Mouse (Mus musculus) adrenal gland, postnatal 4 days (tissue): ENCODE data around the gene Nelfb. TPM values are rescaled to one million over a fixed set of nuclear protein-coding genes. Genes with fewer than 3 reads are reported as not detected.

Source experiments
- DNase-seq, 2 experiments: peaks; one replicate each; pipeline ENCODE4 v3.0.0; 2021 to 2022; ENCODE audit warnings: low spot score in 2 of 2, mixed read lengths in 2 of 2
- total RNA-seq, 2 experiments: library from RNA; stranded (reverse); gene quantifications; 2 replicates each; pipeline ENCODE4 v1.2.3; 2021

Gene Nelfb
- total RNA-seq, 2 experiments from 2014 or later, result 64.8 to 65.8 TPM

GRCm38 (mm10) chr2:25231038-25231437, 19.7 kb upstream of the Nelfb start:
- DNase-seq, result no peak

- DNase-seq, result no peak
Observed at GRCm38 (mm10) chr2:25230581-25230980, 19.3 kb upstream of the Nelfb start.

GRCm38 (mm10) chr2:25229582-25229981, 18.3 kb upstream of the Nelfb start:
- DNase-seq, result no peak

GRCm38 (mm10) chr2:25228995-25229530, 17.8 kb upstream of the Nelfb start:
- no peak for DNase-seq

GRCm38 (mm10) chr2:25228431-25228889, 17.2 kb upstream of the Nelfb start:
- peak; percentile 62 to 78 for DNase-seq

- DNase-seq, result no peak
Observed at GRCm38 (mm10) chr2:25227406-25227805, 16.1 kb upstream of the Nelfb start.

- no peak for DNase-seq
Observed at GRCm38 (mm10) chr2:25226864-25227263, 15.6 kb upstream of the Nelfb start.

GRCm38 (mm10) chr2:25225811-25226379, 14.6 kb upstream of the Nelfb start:
- no peak for DNase-seq

- DNase-seq, result peak; percentile 84 to 96
Observed at GRCm38 (mm10) chr2:25224766-25225752, 13.8 kb upstream of the Nelfb start.

- no peak for DNase-seq
Observed at GRCm38 (mm10) chr2:25224492-25224765, 13.1 kb upstream of the Nelfb start, which contains the start of gene Tubb4b. Tubb4b (minus strand) TSS chr2:25224702.

GRCm38 (mm10) chr2:25223681-25224491, 12.6 kb upstream of the Nelfb start:
- DNase-seq, result peak; percentile 60 to 61

GRCm38 (mm10) chr2:25221331-25221772, 10.1 kb upstream of the Nelfb start:
- DNase-seq, result no peak

GRCm38 (mm10) chr2:25218445-25218844, 7.2 kb upstream of the Nelfb start, which contains the start of gene Fam166a:
Fam166a (plus strand) TSS chr2:25218745.
- DNase-seq, result no peak

GRCm38 (mm10) chr2:25217666-25218065, 6.4 kb upstream of the Nelfb start:
- no peak for DNase-seq

- DNase-seq, result no peak
Observed at GRCm38 (mm10) chr2:25214444-25214843, 3.2 kb upstream of the Nelfb start, which contains the start of gene Stpg3. Stpg3 (minus strand) TSS chr2:25214637.

- DNase-seq, result no peak
Observed at GRCm38 (mm10) chr2:25213266-25213865, 2.1 kb upstream of the Nelfb start.

- DNase-seq, result no peak
Observed at GRCm38 (mm10) chr2:25210686-25211085, 603 bp downstream of the Nelfb start.

- no peak for DNase-seq
Observed at GRCm38 (mm10) chr2:25207593-25207992, 3.7 kb downstream of the Nelfb start.

- no peak for DNase-seq
Observed at GRCm38 (mm10) chr2:25203631-25204214, 7.6 kb downstream of the Nelfb start.

- no peak for DNase-seq
Observed at GRCm38 (mm10) chr2:25200631-25201030, 10.7 kb downstream of the Nelfb start.
